Mouse (Mus musculus) heart, embryonic 14.5 days (tissue): ENCODE results near the gene Eif2ak3. TPM values are rescaled to one million over a fixed set of nuclear protein-coding genes. Genes with fewer than 3 reads are reported as not detected.

Experiments used
- ATAC-seq: fragments of 200-750 bp; cut with Nextera tagmentation; 2 replicates; pipeline ENCODE4 v1.8.0; 2017; ENCODE audit warnings: low read depth, moderate TSS enrichment; ENCODE audit not compliant: insufficient number of reproducible peaks, insufficient read depth, low FRiP score
- H3K27ac ChIP-seq, 2 experiments: fragments of 200-500 bp in 1 of 2; fragments of 300-500 bp in 1 of 2; sonication (generic) in 1 of 2; replicated peaks in 1 of 2; 2 replicates each; pipeline ENCODE4 v1.5.1; 2012 to 2014; ENCODE audit warnings: low read depth in 2 of 2, low read length in 2 of 2, control low read depth in 1 of 2, mild to moderate bottlenecking in 1 of 2, mixed read lengths in 1 of 2; ENCODE audit not compliant: control insufficient read depth in 1 of 2, insufficient read depth in 1 of 2
- H3K27me3 ChIP-seq: fragments of 300-500 bp; sonication (generic); 2 replicates; pipeline ENCODE4 v1.6.1; 2014; ENCODE audit warnings: mild to moderate bottlenecking, low read length, control low read depth; ENCODE audit not compliant: control insufficient read depth, insufficient read depth
- H3K36me3 ChIP-seq: fragments of 300-500 bp; sonication (generic); 2 replicates; pipeline ENCODE4 v1.6.1; 2014; ENCODE audit warnings: mild to moderate bottlenecking, control low read depth, low read length, mixed read lengths; ENCODE audit not compliant: control insufficient read depth, insufficient read depth
- H3K4me1 ChIP-seq, 2 experiments: fragments of 200-500 bp in 1 of 2; fragments of 300-500 bp in 1 of 2; sonication (generic) in 1 of 2; 2 replicates each; pipeline ENCODE4 v1.6.1; 2012 to 2014; ENCODE audit warnings: low read length in 2 of 2, control low read depth in 1 of 2, mixed read lengths in 1 of 2; ENCODE audit not compliant: control insufficient read depth in 2 of 2, insufficient read depth in 2 of 2
- H3K4me2 ChIP-seq: fragments of 300-500 bp; sonication (generic); 2 replicates; pipeline ENCODE4 v1.6.1; 2014; ENCODE audit warnings: mild to moderate bottlenecking, low read length
- H3K4me3 ChIP-seq, 2 experiments: fragments of 200-500 bp in 1 of 2; fragments of 300-500 bp in 1 of 2; sonication (generic) in 1 of 2; 2 replicates each; pipeline ENCODE4 v1.5.1; 2012 to 2014; ENCODE audit warnings: low read length in 2 of 2, mild to moderate bottlenecking in 2 of 2, control low read depth in 1 of 2, low read depth in 1 of 2, moderate library complexity in 1 of 2; ENCODE audit not compliant: control insufficient read depth in 1 of 2, insufficient read depth in 1 of 2
- H3K9ac ChIP-seq: fragments of 300-500 bp; sonication (generic); 2 replicates; pipeline ENCODE4 v1.6.1; 2014; ENCODE audit warnings: mild to moderate bottlenecking, low read length
- H3K9me3 ChIP-seq: fragments of 300-500 bp; sonication (generic); 2 replicates; pipeline ENCODE4 v1.6.1; 2016; ENCODE audit warnings: low read length, control low read depth; ENCODE audit not compliant: control insufficient read depth
- WGBS: fragments of 180-500 bp; shearing (Covaris S2); extraction: QIAGEN DNeasy Blood & Tissue Kit; methylation state at CpG from one replicate; pipeline ENCODE4 v1.1.7; 2014; 5-methylcytosine and 5-hydroxymethylcytosine counted together
- polyA plus RNA-seq: library from polyadenylated mRNA; unstranded; fragments of >200 nt; fragmentation: Nextera tagmentation; extraction: Ambion mirVana; gene quantifications from 2 replicates; pipeline ENCODE4 v1.2.1, GENCODE M21; 2014

The Eif2ak3 gene
- polyA plus RNA-seq, 1 experiment from 2014 or later, result 5.0 TPM

- Histone ChIP-seq H3K9ac (peak overlapping the region; percentile 25; the same call in 1 of the 2 replicates), H3K27ac (peak overlapping the region; percentile 25 to 44; a peak in 2 of 4 replicates), H3K36me3 (peaks cover 8% of the 10 kb centered on the region; the same call in 1 of the 2 replicates), H3K9me3 (no peaks in the 10 kb centered on the region), H3K4me2 (peak overlapping the region; percentile 43; the same call in 1 of the 2 replicates), H3K27me3 (no peaks in the 10 kb centered on the region), H3K4me3 (no peak overlapping the region), H3K4me1 (peaks cover 4 to 20% of the 10 kb centered on the region in 2 experiments)
- ATAC-seq, result no peak
- 66% methylated on average over 7 of the region's 7 CpGs for whole genome bisulfite sequencing
Observed at GRCm38 (mm10) chr6:70872570-70872969, 28.3 kb downstream of the Eif2ak3 start.

DNA sequence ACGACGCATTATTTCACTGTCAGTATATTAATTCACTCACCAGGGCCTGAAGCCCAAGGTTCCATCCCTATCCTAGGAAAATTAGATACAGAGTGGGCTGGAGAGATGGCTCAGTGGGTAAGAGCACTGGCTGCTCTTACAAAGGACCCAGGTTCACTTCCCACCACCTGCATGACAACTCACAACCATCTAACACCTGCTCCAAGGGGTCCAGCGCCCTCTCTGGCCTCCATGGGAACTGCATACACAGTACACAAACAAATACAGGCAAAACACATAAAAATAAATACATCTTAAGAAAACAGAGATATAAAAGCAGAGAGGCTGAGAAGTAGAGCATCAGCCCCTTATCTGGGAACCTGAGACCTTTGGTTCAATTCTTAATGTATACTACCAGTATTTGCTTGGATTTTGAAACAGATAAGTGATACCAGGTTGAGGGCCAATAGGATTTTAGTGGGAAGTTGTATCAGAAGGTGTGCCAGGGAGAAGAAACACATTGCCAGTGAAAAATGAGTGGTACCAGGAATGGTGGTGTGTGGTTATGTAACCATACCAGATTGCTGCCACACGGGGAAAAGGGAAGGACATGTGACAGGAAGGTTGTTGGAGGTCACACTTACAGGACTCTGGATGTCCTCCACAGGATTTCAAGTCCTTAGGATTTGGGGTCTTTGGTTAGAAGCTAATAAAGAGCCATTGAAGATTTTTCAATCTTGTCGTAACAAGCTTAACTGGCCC lies 29.9 kb downstream of the Eif2ak3 start:
- no peaks in the 10 kb centered on the region for H3K27me3 ChIP-seq
- no peak for ATAC-seq
- no peak overlapping the region for H3K9ac ChIP-seq
- no peak overlapping the region for H3K27ac ChIP-seq
- no peaks in the 10 kb centered on the region for H3K9me3 ChIP-seq
- peaks cover 4 to 20% of the 10 kb centered on the region in 2 experiments for H3K4me1 ChIP-seq
- no peak overlapping the region for H3K4me3 ChIP-seq
- WGBS, result 70% methylated on average over 5 of the region's 5 CpGs
- H3K36me3 ChIP-seq, result peaks cover 18% of the 10 kb centered on the region
- H3K4me2 ChIP-seq, result no peak overlapping the region

- Histone ChIP-seq H3K9me3 (no peaks in the 10 kb centered on the region), H3K4me3 (no peak overlapping the region), H3K27ac (no peak overlapping the region), H3K27me3 (no peaks in the 10 kb centered on the region), H3K4me2 (no peak overlapping the region), H3K36me3 (peaks cover 26% of the 10 kb centered on the region), H3K4me1 (peaks cover 4 to 20% of the 10 kb centered on the region in 2 experiments), H3K9ac (no peak overlapping the region)
- 96% methylated on average over 1 of the region's 1 CpGs for WGBS
- ATAC-seq, result no peak
Observed at GRCm38 (mm10) chr6:70875017-70875416, 30.7 kb downstream of the Eif2ak3 start.

- H3K27ac ChIP-seq, result no peak overlapping the region
- H3K9me3 ChIP-seq, result no peaks in the 10 kb centered on the region
- no peak overlapping the region for H3K4me2 ChIP-seq
- H3K36me3 ChIP-seq, result peaks cover 72% of the 10 kb centered on the region
- no peak for ATAC-seq
- H3K27me3 ChIP-seq, result no peaks in the 10 kb centered on the region
- no peaks in the 10 kb centered on the region for H3K4me1 ChIP-seq
- no peak overlapping the region for H3K9ac ChIP-seq
- H3K4me3 ChIP-seq, result no peak overlapping the region
- WGBS, result 13% methylated on average over 5 of the region's 5 CpGs
Observed at GRCm38 (mm10) chr6:70880714-70881304, 36.5 kb downstream of the Eif2ak3 start.

GRCm38 (mm10) chr6:70887993-70888392 lies 43.7 kb downstream of the Eif2ak3 start:
- peaks cover 94% of the 10 kb centered on the region for H3K36me3 ChIP-seq

DNA sequence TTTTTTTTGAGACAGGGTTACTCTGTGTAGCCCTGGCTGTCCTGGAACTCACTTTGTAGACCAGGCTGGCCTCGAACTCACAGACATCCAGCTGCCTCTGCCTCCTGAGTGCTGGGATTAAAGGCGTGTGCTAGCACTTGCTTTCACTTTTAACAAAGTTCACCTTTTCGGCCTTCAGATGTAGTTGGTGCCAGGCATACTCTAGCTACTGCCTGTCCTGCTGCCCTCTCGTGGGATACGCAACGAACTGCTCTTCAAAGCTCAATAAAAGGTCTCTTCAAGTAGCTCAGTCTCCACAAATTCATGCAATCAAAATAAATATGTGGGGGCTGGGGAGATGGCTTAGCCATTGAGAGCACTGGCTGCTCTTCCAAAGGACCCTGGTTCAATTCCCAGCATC lies 53.9 kb downstream of the Eif2ak3 start:
- whole genome bisulfite sequencing, result 72% methylated on average over 6 of the region's 6 CpGs
- H3K36me3 ChIP-seq, result peaks cover 84% of the 10 kb centered on the region

More at GRCm38 (mm10) chr6:70887993-70888392, 43.7 kb downstream of the Eif2ak3 start:
- no peak for ATAC-seq
- 50% methylated on average over 11 of the region's 11 CpGs for WGBS
- Histone ChIP-seq H3K9ac (no peak overlapping the region), H3K4me2 (peak overlapping the region; percentile 41), H3K27me3 (no peaks in the 10 kb centered on the region), H3K27ac (peak overlapping the region in 1 of 2 experiments; percentile 20; a peak in 1 of 4 replicates), H3K4me1 (peaks cover 0 to 5% of the 10 kb centered on the region in 2 experiments; a peak in 2 of 4 replicates), H3K9me3 (no peaks in the 10 kb centered on the region), H3K4me3 (no peak overlapping the region)

GRCm38 (mm10) chr6:70899594-70900003 lies 55.3 kb downstream of the Eif2ak3 start:
- Histone ChIP-seq H3K4me3 (no peak overlapping the region), H3K9ac (no peak overlapping the region), H3K27me3 (no peaks in the 10 kb centered on the region), H3K4me1 (no peaks in the 10 kb centered on the region), H3K36me3 (peaks cover 81% of the 10 kb centered on the region), H3K27ac (no peak overlapping the region), H3K4me2 (no peak overlapping the region), H3K9me3 (no peaks in the 10 kb centered on the region)
- WGBS, result 52% methylated on average over 8 of the region's 8 CpGs
- ATAC-seq, result no peak

More for the DNA sequence above, 53.9 kb downstream of the Eif2ak3 start:
- no peaks in the 10 kb centered on the region for H3K27me3 ChIP-seq
- no peak for ATAC-seq
- no peak overlapping the region for H3K9ac ChIP-seq
- H3K4me1 ChIP-seq, result no peaks in the 10 kb centered on the region
- H3K4me3 ChIP-seq, result no peak overlapping the region
- H3K27ac ChIP-seq, result no peak overlapping the region
- no peaks in the 10 kb centered on the region for H3K9me3 ChIP-seq
- H3K4me2 ChIP-seq, result no peak overlapping the region
